Mouse (Mus musculus) kidney, adult 2 months (tissue): ENCODE data around the gene Kcnv2. TPM values are rescaled to one million over a fixed set of nuclear protein-coding genes. Genes with fewer than 3 reads are reported as not detected.

Experiments used
- DNase-seq: peaks from one replicate; pipeline ENCODE4 v3.0.0; 2021
- H3K27ac ChIP-seq: fragments of 200-500 bp; 2 replicates; pipeline ENCODE4 v1.5.1; 2012; ENCODE audit warnings: low read depth, low read length, control low read depth, inconsistent platforms; ENCODE audit not compliant: insufficient read depth
- H3K27me3 ChIP-seq: fragments of 200-500 bp; replicated peaks from 2 replicates; pipeline ENCODE4 v1.6.1; 2012; ENCODE audit warnings: mild to moderate bottlenecking, moderate library complexity, low read length, inconsistent platforms; ENCODE audit not compliant: control insufficient read depth, insufficient read depth
- H3K36me3 ChIP-seq: fragments of 200-500 bp; 2 replicates; pipeline ENCODE4 v1.6.1; 2012; ENCODE audit warnings: mild to moderate bottlenecking, moderate library complexity, low read length, inconsistent platforms; ENCODE audit not compliant: control insufficient read depth, insufficient read depth
- H3K4me1 ChIP-seq: fragments of 200-500 bp; 2 replicates; pipeline ENCODE4 v1.6.1; 2011; ENCODE audit warnings: low read length; ENCODE audit not compliant: control insufficient read depth, insufficient read depth
- H3K4me3 ChIP-seq: fragments of 200-500 bp; 2 replicates; pipeline ENCODE4 v1.5.1; 2011; ENCODE audit warnings: mild to moderate bottlenecking, low read depth, low read length, control low read depth; ENCODE audit not compliant: insufficient read depth
- CTCF ChIP-seq: fragments of 200-500 bp; conservative IDR thresholded peaks from 2 replicates; pipeline ENCODE4 v1.5.1; 2011; ENCODE audit warnings: low read depth, mild to moderate bottlenecking, control low read depth, low read length, moderate library complexity, mixed read lengths; ENCODE audit not compliant: insufficient read depth, insufficient read length
- POLR2A ChIP-seq: fragments of 200-500 bp; IDR thresholded peaks from one replicate; pipeline ENCODE4 v1.6.1; 2011; ENCODE audit warnings: low read depth, low read length, control low read depth
- WGBS: fragments of 180-500 bp; shearing (Covaris S2); methylation state at CpG from one replicate; pipeline ENCODE4 v1.1.7; 2018; 5-methylcytosine and 5-hydroxymethylcytosine counted together
- polyA plus RNA-seq: library from polyadenylated mRNA; depleted of rRNA; stranded (reverse); fragments of >200 nt; gene quantifications from 2 replicates; pipeline ENCODE4 v1.2.3, GENCODE M21; 2012; rRNA removed

The Kcnv2 gene
- 0.02 and 0.03 TPM in 2 replicates for polyA plus RNA-seq

- no peaks in the 10 kb centered on the region for H3K36me3 ChIP-seq
- no peaks in the 10 kb centered on the region for H3K4me1 ChIP-seq
- no peak within 1 kb of the TSS for H3K27ac ChIP-seq
- H3K4me3 ChIP-seq = no peak within 1 kb of the TSS
- no peak for TF ChIP-seq POLR2A
- TF ChIP-seq CTCF = no peak
- WGBS = 60% methylated on average over 5 of the region's 5 CpGs
- H3K27me3 ChIP-seq = no peaks in the 10 kb centered on the region
- DNase-seq = no peak
Measured at GRCm38 (mm10) chr19:27322281-27322680, at the start of gene Kcnv2. Kcnv2 (plus strand) TSS chr19:27322588.

DNA sequence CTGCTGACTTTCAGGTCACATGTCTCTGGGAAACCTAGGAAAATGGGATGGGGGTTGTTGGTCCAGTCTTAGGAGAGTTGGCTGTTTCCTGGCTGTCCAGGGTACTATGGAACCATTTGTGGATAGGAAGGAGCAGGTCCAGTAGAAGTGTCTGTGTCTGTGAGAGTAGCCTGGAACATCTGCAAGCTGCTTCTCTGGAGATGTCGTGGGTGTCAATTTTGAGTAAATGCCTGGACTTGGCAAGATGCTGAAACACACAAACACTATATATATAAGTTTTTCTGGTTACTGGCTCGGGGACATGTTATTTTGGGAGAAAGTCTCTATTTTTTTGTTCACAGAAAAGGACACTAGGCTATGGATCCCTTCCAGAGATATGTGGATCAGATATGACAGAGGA lies 49.0 kb upstream of the Kcnv2 start:
- DNase-seq = no peak
- H3K4me3 ChIP-seq = no peak overlapping the region
- no peak overlapping the region for H3K27ac ChIP-seq
- TF ChIP-seq POLR2A = no peak
- TF ChIP-seq CTCF = no peak
- H3K27me3 ChIP-seq = no peaks in the 10 kb centered on the region
- H3K4me1 ChIP-seq = no peaks in the 10 kb centered on the region
- no peaks in the 10 kb centered on the region for H3K36me3 ChIP-seq
- 86% methylated on average over 2 of the region's 2 CpGs for WGBS

- no peak for DNase-seq
- Histone ChIP-seq H3K36me3 (no peaks in the 10 kb centered on the region), H3K27me3 (no peaks in the 10 kb centered on the region), H3K27ac (no peak overlapping the region), H3K4me3 (no peak overlapping the region), H3K4me1 (no peaks in the 10 kb centered on the region)
- no peak for TF ChIP-seq CTCF
- TF ChIP-seq POLR2A = no peak
- 92% methylated on average over 1 of the region's 1 CpGs for WGBS
Measured at GRCm38 (mm10) chr19:27274382-27274781, 48.0 kb upstream of the Kcnv2 start.

DNA sequence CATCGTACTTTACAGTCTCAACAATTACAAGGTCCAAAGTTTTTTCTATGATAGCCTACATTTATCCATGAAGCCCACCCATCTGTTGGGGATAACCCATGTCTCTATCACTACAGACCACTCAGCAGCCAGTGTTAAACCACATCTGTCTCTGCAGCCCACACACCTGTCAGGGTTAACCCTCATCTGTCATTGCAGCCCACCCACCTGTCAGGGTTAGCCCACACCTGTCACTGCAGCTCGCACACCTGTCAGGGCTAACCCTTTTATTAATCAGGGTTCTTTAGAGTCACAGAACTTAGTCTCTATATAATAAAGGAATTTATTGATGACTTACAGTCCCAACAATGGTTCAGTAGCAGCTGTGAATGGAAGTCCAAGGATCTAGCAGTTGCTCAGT lies 43.2 kb upstream of the Kcnv2 start:
- no peak overlapping the region for H3K4me3 ChIP-seq
- no peaks in the 10 kb centered on the region for H3K27me3 ChIP-seq
- 98% methylated on average over 2 of the region's 2 CpGs for WGBS
- no peak overlapping the region for H3K27ac ChIP-seq
- DNase-seq = no peak
- TF ChIP-seq POLR2A (no peak), CTCF (no peak)
- H3K4me1 ChIP-seq = no peaks in the 10 kb centered on the region
- no peaks in the 10 kb centered on the region for H3K36me3 ChIP-seq

DNA sequence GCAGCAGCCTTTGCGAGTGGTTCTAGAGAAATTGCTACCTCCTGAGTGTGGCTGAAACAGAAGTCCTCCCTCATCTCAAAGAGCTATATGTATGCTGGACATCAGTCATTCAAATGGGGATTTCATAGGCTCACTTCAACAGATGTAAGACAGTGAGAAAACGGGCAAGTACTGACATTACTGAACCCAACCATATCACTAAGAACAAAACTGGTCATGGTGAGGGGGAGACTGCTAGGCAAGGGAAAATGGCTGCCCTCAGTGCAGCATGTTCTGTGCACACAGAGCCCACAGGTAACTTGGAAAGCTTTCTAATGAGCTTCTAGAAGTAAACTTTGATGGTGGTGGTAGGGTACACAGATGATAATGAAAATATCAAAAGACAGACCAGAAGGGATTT lies 12.3 kb upstream of the Kcnv2 start:
- 94% methylated on average over 2 of the region's 2 CpGs for WGBS
- Histone ChIP-seq H3K27ac (no peak overlapping the region), H3K4me1 (no peaks in the 10 kb centered on the region), H3K4me3 (no peak overlapping the region), H3K36me3 (no peaks in the 10 kb centered on the region), H3K27me3 (no peaks in the 10 kb centered on the region)
- TF ChIP-seq CTCF (no peak), POLR2A (no peak)
- DNase-seq = no peak

GRCm38 (mm10) chr19:27311311-27311710 lies 11.1 kb upstream of the Kcnv2 start:
- Histone ChIP-seq H3K4me1 (no peaks in the 10 kb centered on the region), H3K36me3 (no peaks in the 10 kb centered on the region), H3K27ac (no peak overlapping the region), H3K4me3 (no peak overlapping the region), H3K27me3 (no peaks in the 10 kb centered on the region)
- TF ChIP-seq CTCF (no peak), POLR2A (no peak)
- 67% methylated on average over 3 of the region's 3 CpGs for WGBS
- no peak for DNase-seq

- DNase-seq = no peak
- H3K4me1 ChIP-seq = no peaks in the 10 kb centered on the region
- no peaks in the 10 kb centered on the region for H3K27me3 ChIP-seq
- H3K27ac ChIP-seq = no peak overlapping the region
- H3K4me3 ChIP-seq = no peak overlapping the region
- WGBS = 80% methylated on average over 11 of the region's 11 CpGs
- H3K36me3 ChIP-seq = no peaks in the 10 kb centered on the region
- TF ChIP-seq CTCF = no peak
- no peak for TF ChIP-seq POLR2A
Measured at GRCm38 (mm10) chr19:27312266-27313079, 9.9 kb upstream of the Kcnv2 start.

DNA sequence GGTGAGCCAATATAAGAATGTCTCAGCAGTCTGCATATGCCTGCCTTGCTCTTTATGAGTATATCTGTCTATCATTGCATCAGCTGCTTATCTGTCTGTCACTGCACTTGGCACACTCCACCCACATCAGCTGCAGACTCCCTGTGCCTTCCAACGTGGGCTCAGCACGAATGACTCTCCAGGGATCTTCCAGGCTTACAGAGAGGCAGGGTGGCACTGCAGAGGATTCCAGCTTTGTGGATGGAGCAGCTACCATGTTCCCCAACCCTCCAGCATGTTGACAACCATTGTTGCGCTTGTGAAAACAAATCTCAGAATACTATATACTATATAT lies 9.3 kb upstream of the Kcnv2 start:
- 74% methylated on average over 3 of the region's 3 CpGs for WGBS
- TF ChIP-seq POLR2A (no peak), CTCF (no peak)
- Histone ChIP-seq H3K27me3 (no peaks in the 10 kb centered on the region), H3K36me3 (no peaks in the 10 kb centered on the region), H3K4me3 (no peak overlapping the region), H3K4me1 (no peaks in the 10 kb centered on the region), H3K27ac (no peak overlapping the region)
- no peak for DNase-seq
